Mouse (Mus musculus): ENCODE data around the gene Polg2.

GRCm38 (mm10) chr11:106760511-106760910 is 18.8 kb downstream of the Polg2 start:
- TF ChIP-seq POLR2A (IDR thresholded peaks at IDR 0.05; ENCODE audit: borderline replicate concordance, extremely low read depth, low read depth, low read length) (no peak), CTCF (IDR thresholded peaks at IDR 0.05; ENCODE audit: insufficient read depth, low read length) (no peak)
